26 mouse cellular contexts compared by ENCODE assay signal in genomic region chr2:5553264-5553663, GRCm38 (mm10).
DNase-seq lines count a peak whose midpoint lies in the region; ATAC-seq lines count a peak whose summit lies in the region.
"Had no signal": no experiment of that assay in that cellular context is flagged by ENCODE, and none has a peak within 500 bp of the region (broad histone marks: within the 10 kb centered on the region; RNA-seq: fewer than 3 reads in every experiment).

No protein-coding gene starts in this region.

- intact Hi-C loops in left cerebral cortex, postnatal 25 days (cut with DNase I) = no loop called here

- no peaks in the 10 kb centered on the region for H3K4me1 ChIP-seq in heart, embryonic 11.5 days (ENCODE audit: control insufficient read depth, insufficient read depth, low read length)
- H3K4me1 ChIP-seq: heart, embryonic 13.5 days; hindbrain, embryonic 15.5 days; limb, embryonic 10.5 days; midbrain, embryonic 13.5 days had no signal

- no peak overlapping the region for H3K4me3 ChIP-seq in heart, embryonic 11.5 days (ENCODE audit: low read depth, low read length)
- H3K4me3 ChIP-seq: heart, embryonic 13.5 days; hindbrain, embryonic 15.5 days; limb, embryonic 10.5 days; midbrain, embryonic 13.5 days; myocyte had no signal

- no peaks in the 10 kb centered on the region for H3K9me3 ChIP-seq in heart, embryonic 11.5 days (replicated peaks; ENCODE audit: control insufficient read depth, low read length)
- H3K9me3 ChIP-seq: heart, embryonic 13.5 days; hindbrain, embryonic 15.5 days; limb, embryonic 10.5 days; midbrain, embryonic 13.5 days had no signal

- H3K36me3 ChIP-seq in heart, embryonic 11.5 days (ENCODE audit: control insufficient read depth, insufficient read depth, low read length) = no peaks in the 10 kb centered on the region
- H3K36me3 ChIP-seq: heart, embryonic 13.5 days; hindbrain, embryonic 15.5 days; limb, embryonic 10.5 days; midbrain, embryonic 13.5 days had no signal

- no peaks in the 10 kb centered on the region for H3K27me3 ChIP-seq in heart, embryonic 11.5 days (ENCODE audit: control insufficient read depth, insufficient read depth, low read length)
- H3K27me3 ChIP-seq: heart, embryonic 13.5 days; hindbrain, embryonic 15.5 days; midbrain, embryonic 13.5 days; Patski had no signal

- DNase-seq in frontal cortex, adult 2 months (ENCODE audit: extremely low spot score in 1 of 2, low spot score in 1 of 2) = peak; percentile 27 to 75
- no peak for DNase-seq in frontal cortex, postnatal 10 days (ENCODE audit: low spot score in 2 of 2)
- peak; percentile 69 for DNase-seq in right cerebral cortex, adult 18-20 months
- no peak for DNase-seq in right cerebral cortex, postnatal 14 days
- DNase-seq in left cerebral cortex, postnatal 25 days (ENCODE audit: low spot score in 2 of 2) = peak; percentile 39 to 84
- no peak for DNase-seq in adrenal gland, adult 2 months
- DNase-seq in embryo, embryonic 10.5 days (ENCODE audit: low spot score) = no peak
- DNase-seq: adrenal gland, postnatal 25 days; cerebellum, adult 8-10 months; embryo, embryonic 11 days; heart, postnatal 36 days; kidney, adult 11 months; kidney, postnatal 10 days; lung, embryonic 14.5 days; retina, postnatal 1 day; thymus, postnatal 14 days had no signal

- no peak overlapping the region for H3K9ac ChIP-seq in heart, embryonic 11.5 days (ENCODE audit: low read depth, low read length)
- H3K9ac ChIP-seq: heart, embryonic 13.5 days; hindbrain, embryonic 15.5 days; lung, embryonic 14.5 days; midbrain, embryonic 13.5 days had no signal

- no peak overlapping the region for H3K27ac ChIP-seq in heart, embryonic 11.5 days (ENCODE audit: low read depth, low read length)
- H3K27ac ChIP-seq: heart, embryonic 13.5 days; hindbrain, embryonic 15.5 days; limb, embryonic 10.5 days; midbrain, embryonic 13.5 days; stomach, postnatal 0 days had no signal

- H3K4me2 ChIP-seq in heart, embryonic 11.5 days = no peak overlapping the region
- H3K4me2 ChIP-seq: heart, embryonic 13.5 days; hindbrain, embryonic 15.5 days; liver, embryonic 11.5 days; lung, embryonic 14.5 days; midbrain, embryonic 13.5 days had no signal

- 76% methylated on average over 3 of the region's 3 CpGs for WGBS in heart, embryonic 11.5 days (ENCODE audit: insufficient replicate concordance)

- no peak for ATAC-seq in heart, embryonic 11.5 days (replicated peaks; ENCODE audit: insufficient number of reproducible peaks, low FRiP score, low TSS enrichment)
- ATAC-seq: activated CD4-positive, CD25-positive, alpha-beta regulatory T cell, adult 4 months; midbrain, embryonic 13.5 days; Patski had no signal

Comparison
In these comparisons a context has a peak if more than half of its experiments do, and no peak if none do; other contexts are left out.
1. DNase-seq: peak in frontal cortex, adult 2 months (2 of 2), right cerebral cortex, adult 18-20 months (single experiment) and left cerebral cortex, postnatal 25 days (2 of 2); none in frontal cortex, postnatal 10 days (0 of 2), right cerebral cortex, postnatal 14 days (single experiment), adrenal gland, adult 2 months (single experiment) and embryo, embryonic 10.5 days (single experiment).